22 mouse cellular contexts compared by ENCODE assay signal in genomic region chr3:116981811-116982575, GRCm38 (mm10). TPM values are rescaled to one million over a fixed set of nuclear protein-coding genes. Genes with fewer than 3 reads are reported as not detected.
DNase-seq lines count a peak whose midpoint lies in the region; ATAC-seq and TF ChIP-seq lines count a peak whose summit lies in the region.
"Had no signal": no experiment of that assay in that cellular context is flagged by ENCODE, and none has a peak within 500 bp of the region (broad histone marks: within the 10 kb centered on the region; RNA-seq: fewer than 3 reads in every experiment).

No protein-coding gene starts in this region.

- no peak for TF ChIP-seq POLR2A in kidney, adult 2 months (IDR thresholded peaks at IDR 0.05; ENCODE audit: low read depth, low read length)

- H3K4me3 ChIP-seq in gastrocnemius, adult 2 months = peak overlapping the region; percentile 13
- no peak overlapping the region for H3K4me3 ChIP-seq in kidney, adult 2 months (ENCODE audit: insufficient read depth, low read depth, low read length)
- no peak overlapping the region for H3K4me3 ChIP-seq in kidney, embryonic 14.5 days (ENCODE audit: low read length)
- H3K4me3 ChIP-seq in lung, embryonic 16.5 days (ENCODE audit: low read length) = no peak overlapping the region
- no peak overlapping the region for H3K4me3 ChIP-seq in forebrain, embryonic 13.5 days
- H3K4me3 ChIP-seq: forebrain, embryonic 15.5 days; hindbrain, embryonic 10.5 days; midbrain, embryonic 13.5 days had no signal

- H3K4me1 ChIP-seq in kidney, adult 2 months (ENCODE audit: control insufficient read depth, insufficient read depth, low read length) = no peaks in the 10 kb centered on the region
- no peaks in the 10 kb centered on the region for H3K4me1 ChIP-seq in kidney, embryonic 14.5 days (ENCODE audit: control insufficient read depth, insufficient read depth, low read length)
- H3K4me1 ChIP-seq in lung, embryonic 16.5 days (replicated peaks; ENCODE audit: control insufficient read depth, insufficient read depth, low read length) = no peaks in the 10 kb centered on the region
- peaks cover 26% of the 10 kb centered on the region for H3K4me1 ChIP-seq in forebrain, embryonic 13.5 days
- H3K4me1 ChIP-seq: hindbrain, embryonic 10.5 days had no signal

- intact Hi-C loops in gastrocnemius, adult 2 months (cut with DNase I) = no loop called here

- peaks cover 4% of the 10 kb centered on the region for H3K9me3 ChIP-seq in kidney, embryonic 14.5 days (ENCODE audit: control insufficient read depth, low read length)
- H3K9me3 ChIP-seq in lung, embryonic 16.5 days (ENCODE audit: control insufficient read depth, low read length) = peaks cover 3% of the 10 kb centered on the region; the same call in 1 of the 2 replicates
- no peaks in the 10 kb centered on the region for H3K9me3 ChIP-seq in forebrain, embryonic 13.5 days (replicated peaks)
- H3K9me3 ChIP-seq: forebrain, embryonic 15.5 days had no signal

- no peak for TF ChIP-seq CTCF in gastrocnemius, adult 2 months (IDR thresholded peaks at IDR 0.05)
- TF ChIP-seq CTCF in kidney, adult 2 months (conservative IDR thresholded peaks at IDR 0.05; ENCODE audit: insufficient read depth, insufficient read length, low read depth, low read length) = no peak

- H3K27me3 ChIP-seq in kidney, adult 2 months (replicated peaks; ENCODE audit: control insufficient read depth, insufficient read depth, low read length) = no peaks in the 10 kb centered on the region
- H3K27me3 ChIP-seq in kidney, embryonic 14.5 days (ENCODE audit: control insufficient read depth, insufficient read depth, low read length) = no peaks in the 10 kb centered on the region
- H3K27me3 ChIP-seq in lung, embryonic 16.5 days (ENCODE audit: control insufficient read depth, insufficient read depth, low read depth, low read length) = no peaks in the 10 kb centered on the region; the same call in 1 of the 2 replicates
- no peaks in the 10 kb centered on the region for H3K27me3 ChIP-seq in forebrain, embryonic 13.5 days
- H3K27me3 ChIP-seq: forebrain, embryonic 15.5 days; midbrain, embryonic 13.5 days had no signal

- 59% methylated on average over 9 of the region's 9 CpGs for WGBS in kidney, adult 2 months
- 78% methylated on average over 9 of the region's 9 CpGs for WGBS in kidney, embryonic 14.5 days
- WGBS in lung, embryonic 16.5 days = 45% methylated on average over 9 of the region's 9 CpGs
- WGBS in forebrain, embryonic 13.5 days = 77% methylated on average over 9 of the region's 9 CpGs

- no peak for ATAC-seq in kidney, embryonic 14.5 days (ENCODE audit: low FRiP score, low TSS enrichment)
- peak; percentile 28; the same call in 1 of the 2 replicates for ATAC-seq in lung, embryonic 16.5 days (ENCODE audit: low read depth)
- no peak for ATAC-seq in forebrain, embryonic 13.5 days
- ATAC-seq: forebrain, embryonic 15.5 days; midbrain, embryonic 13.5 days had no signal

- H3K9ac ChIP-seq in kidney, embryonic 14.5 days (ENCODE audit: low read depth, low read length) = no peak overlapping the region
- H3K9ac ChIP-seq in lung, embryonic 16.5 days (ENCODE audit: low read length) = no peak overlapping the region
- no peak overlapping the region for H3K9ac ChIP-seq in forebrain, embryonic 13.5 days
- H3K9ac ChIP-seq: forebrain, embryonic 15.5 days; midbrain, embryonic 13.5 days had no signal

- no peak overlapping the region for H3K4me2 ChIP-seq in kidney, embryonic 14.5 days (replicated peaks; ENCODE audit: low read depth, low read length)
- peak overlapping the region; percentile 17; the same call in 1 of the 2 replicates for H3K4me2 ChIP-seq in lung, embryonic 16.5 days (ENCODE audit: low read depth, low read length)
- H3K4me2 ChIP-seq in forebrain, embryonic 13.5 days = no peak overlapping the region
- H3K4me2 ChIP-seq: forebrain, embryonic 15.5 days; midbrain, embryonic 13.5 days had no signal

- peak overlapping the region; percentile 70 for H3K27ac ChIP-seq in gastrocnemius, adult 2 months
- 0 out of 2 replicates have a peak overlapping the region, but pooled peaks have one; percentile 16 for H3K27ac ChIP-seq in kidney, adult 2 months (ENCODE audit: insufficient read depth, low read depth, low read length)
- no peak overlapping the region for H3K27ac ChIP-seq in kidney, embryonic 14.5 days (ENCODE audit: low read depth, low read length)
- peak overlapping the region; percentile 5 for H3K27ac ChIP-seq in lung, embryonic 16.5 days (ENCODE audit: low read length)
- no peak overlapping the region for H3K27ac ChIP-seq in forebrain, embryonic 13.5 days
- H3K27ac ChIP-seq: forebrain, embryonic 15.5 days; hindbrain, embryonic 10.5 days; midbrain, embryonic 13.5 days had no signal

- no peaks in the 10 kb centered on the region for H3K36me3 ChIP-seq in kidney, adult 2 months (ENCODE audit: control insufficient read depth, insufficient read depth, low read length)
- no peaks in the 10 kb centered on the region for H3K36me3 ChIP-seq in kidney, embryonic 14.5 days (ENCODE audit: control insufficient read depth, insufficient read depth, low read length)
- no peaks in the 10 kb centered on the region for H3K36me3 ChIP-seq in lung, embryonic 16.5 days (ENCODE audit: control insufficient read depth, insufficient read depth, low read length)
- no peaks in the 10 kb centered on the region for H3K36me3 ChIP-seq in forebrain, embryonic 13.5 days (ENCODE audit: poor library complexity, severe bottlenecking)
- H3K36me3 ChIP-seq: forebrain, embryonic 15.5 days; hindbrain, embryonic 10.5 days; midbrain, embryonic 13.5 days had no signal

- DNase-seq in gastrocnemius, adult 2 months = no peak
- DNase-seq in gastrocnemius, postnatal 25 days = no peak
- peak; percentile 52 for DNase-seq in kidney, adult 2 months
- no peak for DNase-seq in lung, postnatal 14 days
- no peak for DNase-seq in urinary bladder, adult 18-20 months (ENCODE audit: low spot score in 2 of 2)
- DNase-seq: adrenal gland, postnatal 25 days; cerebellum, postnatal 14 days; right cerebral cortex, adult 18-20 months; thymus, adult 2 months had no signal

RNA-seq across cellular contexts. Expression of gene Palmd, which starts 13.2 kb away (rescaled TPM):
- total RNA-seq in gastrocnemius, adult 2 months (2021) = 10 to 100 TPM; 25.3 to 37.5 TPM
- 10 to 100 TPM; 16.8 to 26.3 TPM for total RNA-seq in gastrocnemius, postnatal 25 days (2021)
- polyA plus RNA-seq in kidney, adult 2 months (2012; rRNA removed) = 1.3 and 2.0 TPM in 2 replicates
- polyA plus RNA-seq in kidney, embryonic 14.5 days (2014; fragmentation: Nextera tagmentation; extraction: Ambion mirVana) = 1.6 and 1.7 TPM in 2 replicates
- polyA plus RNA-seq in lung, embryonic 16.5 days (2015; fragmentation: Nextera tagmentation; extraction: Ambion mirVana) = 9.8 and 11.7 TPM in 2 replicates
- 10.0 and 14.9 TPM in 2 replicates for polyA plus RNA-seq in forebrain, embryonic 13.5 days (2015; fragmentation: Nextera tagmentation; extraction: Ambion mirVana)

RNA-seq across cellular contexts. Expression of gene 4930455H04Rik, which starts 13.9 kb away (rescaled TPM):
- under 1 TPM in 1 of 2 experiments, not detected in 1; 0.18 TPM for total RNA-seq in gastrocnemius, adult 2 months (2021)
- not detected for total RNA-seq in gastrocnemius, postnatal 25 days (2021)
- polyA plus RNA-seq in kidney, adult 2 months (2012; rRNA removed) = not detected in 2 replicates
- polyA plus RNA-seq in kidney, embryonic 14.5 days (2014; fragmentation: Nextera tagmentation; extraction: Ambion mirVana) = not detected in 2 replicates
- not detected in 2 replicates for polyA plus RNA-seq in lung, embryonic 16.5 days (2015; fragmentation: Nextera tagmentation; extraction: Ambion mirVana)
- not detected in 2 replicates for polyA plus RNA-seq in forebrain, embryonic 13.5 days (2015; fragmentation: Nextera tagmentation; extraction: Ambion mirVana)
- total RNA-seq: adrenal gland, postnatal 25 days; gastrocnemius, adult 18-20 months; layer of hippocampus, adult 18-20 months; left cerebral cortex, postnatal 10 days had no signal
- polyA plus RNA-seq: forebrain, embryonic 15.5 days; hindbrain, embryonic 10.5 days; intestine, embryonic 14.5 days; limb, embryonic 14.5 days; liver, embryonic 16.5 days; midbrain, embryonic 13.5 days; stomach, embryonic 14.5 days; thymus, adult 2 months had no signal

Comparison
In these comparisons a context has a peak if more than half of its experiments do, and no peak if none do; other contexts are left out.
1. H3K27ac ChIP-seq: peak in gastrocnemius, adult 2 months (single experiment), kidney, adult 2 months (single experiment) and lung, embryonic 16.5 days (single experiment); none in kidney, embryonic 14.5 days (single experiment) and forebrain, embryonic 13.5 days (single experiment).